Mouse (Mus musculus): ENCODE measurements at regions not wholly inside any gene's neighbourhood (a gene's known extent, or its start where the extent isn't known, plus 50 kb on each side); places are given as distances from the start of the nearest gene placed in this dataset.

DNA sequence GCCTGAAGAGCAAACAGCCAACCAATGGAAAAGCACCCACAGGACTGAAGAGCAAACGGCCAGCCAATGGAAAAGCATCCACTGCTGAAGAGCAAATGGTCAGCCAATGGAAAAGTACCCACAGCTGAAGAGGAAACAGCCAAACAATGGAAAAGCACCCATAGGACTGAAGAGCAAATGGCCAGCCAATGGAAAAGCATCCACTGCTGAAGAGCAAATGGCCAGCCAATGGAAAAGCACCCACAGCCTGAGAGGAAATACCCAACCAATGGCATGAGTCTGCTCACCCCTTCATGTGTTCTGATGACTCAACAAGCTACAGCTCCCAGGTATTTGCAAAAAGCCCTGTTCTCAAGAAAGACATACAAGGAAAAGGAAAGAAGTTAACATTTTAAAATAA is 101.4 kb upstream of the Dazl start:
- no peak overlapping the region for H3K27ac ChIP-seq (ENCODE audit: control insufficient read depth, insufficient read depth, low read length)
- WGBS, result 86% methylated on average over 1 of the region's 1 CpGs
- TF ChIP-seq CTCF (IDR thresholded peaks at IDR 0.05; ENCODE audit: borderline replicate concordance, control insufficient read depth, extremely low read depth, insufficient read depth, low read length, poor library complexity) (no peak), POLR2A (IDR thresholded peaks at IDR 0.05; ENCODE audit: control insufficient read depth, extremely low read depth, insufficient read depth, low read length, poor library complexity) (no peak)
- no peaks in the 10 kb centered on the region for H3K27me3 ChIP-seq (ENCODE audit: control insufficient read depth, insufficient read depth, low read length)
- no peaks in the 10 kb centered on the region for H3K4me1 ChIP-seq (replicated peaks; ENCODE audit: control insufficient read depth, insufficient read depth, low read length)
- no peak for DNase-seq
- no peaks in the 10 kb centered on the region for H3K36me3 ChIP-seq (ENCODE audit: control insufficient read depth, insufficient read depth, low read length)
- H3K4me3 ChIP-seq (ENCODE audit: control insufficient read depth, insufficient read depth, low read length), result no peak overlapping the region

DNA sequence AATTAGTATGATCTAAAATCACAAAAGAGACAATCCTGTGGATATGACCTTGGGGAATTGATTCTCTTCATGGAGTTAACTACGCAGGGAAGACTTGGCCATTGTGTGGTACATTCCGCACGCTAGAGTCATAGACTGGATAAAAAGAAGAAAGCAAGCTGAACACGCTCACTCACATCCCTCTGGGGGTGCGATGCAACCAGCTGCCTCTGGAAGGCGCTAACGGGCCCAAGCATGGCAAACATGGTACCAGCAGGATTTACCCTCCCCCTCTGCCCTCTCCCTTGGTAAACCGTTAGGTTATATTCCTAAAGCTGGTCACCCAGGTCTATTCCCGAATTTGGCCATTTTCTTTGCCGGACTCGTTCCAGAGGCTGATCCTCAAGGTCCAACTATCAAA is 102.2 kb upstream of the Dazl start:
- H3K4me3 ChIP-seq (ENCODE audit: control insufficient read depth, insufficient read depth, low read length), result no peak overlapping the region
- 97% methylated on average over 11 of the region's 11 CpGs for WGBS
- TF ChIP-seq CTCF (IDR thresholded peaks at IDR 0.05; ENCODE audit: borderline replicate concordance, control insufficient read depth, extremely low read depth, insufficient read depth, low read length, poor library complexity) (no peak), POLR2A (IDR thresholded peaks at IDR 0.05; ENCODE audit: control insufficient read depth, extremely low read depth, insufficient read depth, low read length, poor library complexity) (no peak)
- H3K27ac ChIP-seq (ENCODE audit: control insufficient read depth, insufficient read depth, low read length), result no peak overlapping the region
- no peaks in the 10 kb centered on the region for H3K4me1 ChIP-seq (replicated peaks; ENCODE audit: control insufficient read depth, insufficient read depth, low read length)
- H3K27me3 ChIP-seq (ENCODE audit: control insufficient read depth, insufficient read depth, low read length), result no peaks in the 10 kb centered on the region
- DNase-seq, result no peak
- H3K36me3 ChIP-seq (ENCODE audit: control insufficient read depth, insufficient read depth, low read length), result no peaks in the 10 kb centered on the region

DNA sequence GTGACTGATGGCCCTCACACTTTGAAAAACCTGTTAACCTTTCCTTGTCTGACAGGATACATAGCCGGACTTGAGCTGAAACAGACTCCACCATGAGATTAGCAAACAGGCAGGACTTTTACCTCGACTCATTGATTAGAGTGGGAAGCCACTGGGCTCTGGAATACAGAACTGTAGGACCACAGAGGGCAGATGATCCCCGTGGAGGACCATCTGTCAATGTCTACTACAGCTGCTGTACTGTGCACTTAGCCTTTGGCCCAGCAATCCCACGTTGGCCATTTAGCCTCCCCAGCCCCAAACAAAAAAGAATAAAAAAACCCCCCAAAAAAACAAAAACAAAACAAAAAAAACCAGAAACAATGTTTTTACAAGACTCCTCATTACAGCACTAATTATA is 103.9 kb upstream of the Dazl start:
- TF ChIP-seq CTCF (IDR thresholded peaks at IDR 0.05; ENCODE audit: borderline replicate concordance, control insufficient read depth, extremely low read depth, insufficient read depth, low read length, poor library complexity) (no peak), POLR2A (IDR thresholded peaks at IDR 0.05; ENCODE audit: control insufficient read depth, extremely low read depth, insufficient read depth, low read length, poor library complexity) (no peak)
- Histone ChIP-seq H3K36me3 (ENCODE audit: control insufficient read depth, insufficient read depth, low read length) (no peaks in the 10 kb centered on the region), H3K4me3 (ENCODE audit: control insufficient read depth, insufficient read depth, low read length) (no peak overlapping the region), H3K27me3 (ENCODE audit: control insufficient read depth, insufficient read depth, low read length) (no peaks in the 10 kb centered on the region), H3K4me1 (replicated peaks; ENCODE audit: control insufficient read depth, insufficient read depth, low read length) (no peaks in the 10 kb centered on the region), H3K27ac (ENCODE audit: control insufficient read depth, insufficient read depth, low read length) (no peak overlapping the region)
- 88% methylated on average over 4 of the region's 4 CpGs for WGBS
- no peak for DNase-seq

DNA sequence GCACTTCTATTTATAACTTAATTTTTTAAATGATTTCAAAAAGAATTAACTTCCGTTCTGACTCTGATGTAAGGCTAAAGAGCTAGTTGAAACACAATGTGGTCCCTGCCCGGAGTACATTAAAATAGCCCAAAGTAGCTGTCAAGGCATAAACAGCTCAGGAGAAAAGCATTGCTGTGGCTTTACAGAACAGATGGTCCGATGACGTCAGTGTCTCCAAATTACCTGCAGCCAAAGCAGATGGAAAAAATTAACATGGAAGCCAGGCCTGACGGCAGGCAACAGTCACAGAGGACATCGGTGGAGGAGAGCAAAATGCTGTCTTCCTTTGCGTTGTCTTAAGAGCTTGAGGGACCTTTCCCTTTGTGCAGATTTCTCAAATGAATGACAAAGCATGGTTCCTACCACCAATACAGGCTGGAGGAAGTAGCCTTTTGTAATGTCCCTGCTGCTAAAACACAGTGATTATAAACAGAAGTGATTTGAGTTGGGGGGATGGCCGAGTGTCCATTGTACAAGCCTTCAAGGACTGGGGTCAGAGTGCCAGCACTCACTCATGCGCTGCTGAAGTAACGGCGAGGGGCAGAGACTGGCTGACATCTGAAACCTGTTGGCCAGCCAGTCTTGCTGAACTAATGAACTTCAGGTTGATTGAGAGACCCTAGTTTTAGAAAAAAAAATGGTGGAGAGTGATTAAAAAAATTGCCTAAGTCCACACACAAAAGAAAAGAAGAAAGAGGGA is 101.8 kb upstream of the Plcl2 start:
- TF ChIP-seq POLR2A (IDR thresholded peaks at IDR 0.05; ENCODE audit: control insufficient read depth, extremely low read depth, insufficient read depth, low read length, poor library complexity) (no peak), CTCF (IDR thresholded peaks at IDR 0.05; ENCODE audit: borderline replicate concordance, control insufficient read depth, extremely low read depth, insufficient read depth, low read length, poor library complexity) (no peak)

DNA sequence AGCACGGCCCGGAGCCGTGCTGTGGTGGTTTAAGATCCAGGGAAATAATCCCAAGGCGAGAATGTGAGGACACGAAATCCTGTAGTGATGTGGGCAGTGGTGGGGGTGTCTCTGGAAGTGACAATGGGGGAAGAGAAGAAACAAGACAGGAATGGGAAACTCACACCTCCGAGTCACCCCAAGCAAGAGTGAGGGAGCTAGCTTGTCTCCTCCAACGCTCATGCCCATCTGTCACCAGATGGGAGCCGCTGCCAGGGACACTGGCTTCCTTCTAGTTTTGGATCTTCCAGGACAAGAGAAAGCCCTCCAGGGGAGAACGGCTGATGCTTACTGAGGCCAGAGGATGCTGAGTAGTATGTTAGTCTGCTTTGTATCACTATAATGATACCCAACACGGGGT is 100.6 kb upstream of the Plcl2 start:
- Histone ChIP-seq H3K27me3 (ENCODE audit: control insufficient read depth, insufficient read depth, low read length) (no peaks in the 10 kb centered on the region), H3K36me3 (ENCODE audit: control insufficient read depth, insufficient read depth, low read length) (no peaks in the 10 kb centered on the region), H3K4me1 (replicated peaks; ENCODE audit: control insufficient read depth, insufficient read depth, low read length) (no peaks in the 10 kb centered on the region), H3K27ac (ENCODE audit: control insufficient read depth, insufficient read depth, low read length) (no peak overlapping the region), H3K4me3 (ENCODE audit: control insufficient read depth, insufficient read depth, low read length) (no peak overlapping the region)
- WGBS, result 97% methylated on average over 10 of the region's 10 CpGs
- TF ChIP-seq POLR2A (IDR thresholded peaks at IDR 0.05; ENCODE audit: control insufficient read depth, extremely low read depth, insufficient read depth, low read length, poor library complexity) (no peak), CTCF (IDR thresholded peaks at IDR 0.05; ENCODE audit: borderline replicate concordance, control insufficient read depth, extremely low read depth, insufficient read depth, low read length, poor library complexity) (no peak)
- DNase-seq, result no peak

More for the DNA sequence above, 101.8 kb upstream of the Plcl2 start:
- Histone ChIP-seq H3K4me3 (ENCODE audit: control insufficient read depth, insufficient read depth, low read length) (no peak overlapping the region), H3K27me3 (ENCODE audit: control insufficient read depth, insufficient read depth, low read length) (no peaks in the 10 kb centered on the region), H3K27ac (ENCODE audit: control insufficient read depth, insufficient read depth, low read length) (no peak overlapping the region), H3K4me1 (replicated peaks; ENCODE audit: control insufficient read depth, insufficient read depth, low read length) (no peaks in the 10 kb centered on the region), H3K36me3 (ENCODE audit: control insufficient read depth, insufficient read depth, low read length) (no peaks in the 10 kb centered on the region)
- no peak for DNase-seq
- 91% methylated on average over 11 of the region's 11 CpGs for WGBS

DNA sequence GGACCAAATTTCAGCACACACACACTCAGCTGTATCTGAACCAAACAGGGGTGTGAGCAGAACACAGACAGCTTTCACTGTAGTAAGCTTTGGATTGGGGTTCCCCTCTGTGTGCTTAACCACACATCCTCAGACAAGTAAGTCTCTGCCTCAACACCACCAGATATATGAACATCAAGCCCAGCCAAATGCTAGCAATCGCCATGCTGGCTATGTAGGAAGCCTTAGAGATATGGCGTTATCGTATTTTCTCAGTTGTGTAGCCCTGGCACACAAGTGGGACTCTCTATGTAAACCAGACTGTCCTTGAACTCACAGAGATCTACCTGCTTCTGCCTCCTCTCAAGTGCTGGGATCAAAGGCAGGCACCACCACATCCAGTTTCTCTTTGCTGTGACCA is 99.9 kb upstream of the Plcl2 start:
- 98% methylated on average over 3 of the region's 3 CpGs for WGBS

More for the DNA sequence above, 99.9 kb upstream of the Plcl2 start:
- Histone ChIP-seq H3K27ac (ENCODE audit: control insufficient read depth, insufficient read depth, low read length) (no peak overlapping the region), H3K36me3 (ENCODE audit: control insufficient read depth, insufficient read depth, low read length) (no peaks in the 10 kb centered on the region), H3K4me1 (replicated peaks; ENCODE audit: control insufficient read depth, insufficient read depth, low read length) (no peaks in the 10 kb centered on the region), H3K27me3 (ENCODE audit: control insufficient read depth, insufficient read depth, low read length) (no peaks in the 10 kb centered on the region), H3K4me3 (ENCODE audit: control insufficient read depth, insufficient read depth, low read length) (no peak overlapping the region)
- no peak for TF ChIP-seq POLR2A (IDR thresholded peaks at IDR 0.05; ENCODE audit: control insufficient read depth, extremely low read depth, insufficient read depth, low read length, poor library complexity)
- TF ChIP-seq CTCF (IDR thresholded peaks at IDR 0.05; ENCODE audit: borderline replicate concordance, control insufficient read depth, extremely low read depth, insufficient read depth, low read length, poor library complexity), result no peak
- DNase-seq, result no peak
